Mouse (Mus musculus) adrenal gland, postnatal 36 days (tissue): ENCODE measurements around the gene Tmem235. TPM values are rescaled to one million over a fixed set of nuclear protein-coding genes. Genes with fewer than 3 reads are reported as not detected.

Source experiments
- DNase-seq, 2 experiments: peaks; one replicate each; pipeline ENCODE4 v3.0.0; 2021; ENCODE audit warnings: mixed read lengths in 1 of 2
- total RNA-seq, 2 experiments: library from RNA; stranded (reverse); gene quantifications; 2 replicates each; pipeline ENCODE4 v1.2.3; 2021

The Tmem235 gene
- total RNA-seq, 2 experiments from 2014 or later: not detected

GRCm38 (mm10) chr11:117891581-117892175, 31.1 kb downstream of the Tmem235 start:
- no peak for DNase-seq

GRCm38 (mm10) chr11:117892199-117892598, 31.6 kb downstream of the Tmem235 start:
- no peak for DNase-seq

- DNase-seq: no peak
Measured at GRCm38 (mm10) chr11:117894676-117895075, 34.1 kb downstream of the Tmem235 start.

- DNase-seq: no peak
Measured at GRCm38 (mm10) chr11:117896533-117896932, 36.0 kb downstream of the Tmem235 start.

- no peak for DNase-seq
Measured at GRCm38 (mm10) chr11:117902282-117902681, 41.7 kb downstream of the Tmem235 start.

- DNase-seq: no peak
Measured at GRCm38 (mm10) chr11:117904442-117904841, 43.9 kb downstream of the Tmem235 start.

GRCm38 (mm10) chr11:117909337-117909736, 48.8 kb downstream of the Tmem235 start:
- DNase-seq: no peak

- DNase-seq: peak; percentile 91 to 94
Measured at GRCm38 (mm10) chr11:117912684-117913352, 52.3 kb downstream of the Tmem235 start.

GRCm38 (mm10) chr11:117914531-117914930, 54.0 kb downstream of the Tmem235 start:
- no peak for DNase-seq

Other genes with a start within 250 kb of the Tmem235 start
- 10 to 100 TPM; 18.6 to 26.3 TPM for gene Tnrc6c, start 206.5 kb upstream of the Tmem235 start, total RNA-seq
- 1 to 10 TPM; 3.9 to 6.0 TPM for gene Tmc8, start 78.7 kb upstream of the Tmem235 start, total RNA-seq
- gene Tmc6, start 78.6 kb upstream of the Tmem235 start, total RNA-seq: 10 to 100 TPM; 25.4 to 31.3 TPM
- gene 6030468B19Rik, start 63.1 kb upstream of the Tmem235 start, total RNA-seq: not detected
- under 1 TPM; 0.50 to 0.63 TPM for gene Gm20708, start 51.1 kb upstream of the Tmem235 start, total RNA-seq
- 10 to 100 TPM; 80.4 to 97.8 TPM for gene Syngr2, start 51.1 kb upstream of the Tmem235 start, total RNA-seq
- gene Afmid, start 34.8 kb upstream of the Tmem235 start, total RNA-seq: 1 to 10 TPM; 6.5 to 8.6 TPM
- gene Tk1, start 34.7 kb upstream of the Tmem235 start, total RNA-seq: 1 to 10 TPM; 7.9 to 8.8 TPM
- 1 to 10 TPM; 5.0 to 5.4 TPM for gene Birc5, start 11.5 kb upstream of the Tmem235 start, total RNA-seq
- gene Tha1, start 12.7 kb downstream of the Tmem235 start, total RNA-seq: 10 to 100 TPM; 10.3 to 13.3 TPM
- 10 to 100 TPM in 1 of 2 experiments, 1 to 10 TPM in 1; 6.6 to 17.5 TPM for gene Socs3, start 109.3 kb downstream of the Tmem235 start, total RNA-seq
- gene Pgs1, start 125.5 kb downstream of the Tmem235 start, total RNA-seq: 10 to 100 TPM; 54.7 to 58.7 TPM